Mouse (Mus musculus): ENCODE measurements around the gene Helb. TPM values are rescaled to one million over a fixed set of nuclear protein-coding genes. Genes with fewer than 3 reads are reported as not detected.
A peak's percentile ranks its signal among the peaks of the same experiment; 100 is the strongest.

Helb gene
- 4.9 and 6.2 TPM in 2 replicates for polyA plus RNA-seq (2016; fragmentation: Nextera tagmentation; extraction: Ambion mirVana)

GRCm38 (mm10) chr10:120112507-120113396 lies at the start of gene Helb:
Gene Helb, minus strand, starts transcription at chr10:120112987.
- H3K4me1 ChIP-seq = peaks cover 9% of the 10 kb centered on the region; the same call in 1 of the 2 replicates
- H3K36me3 ChIP-seq = 0 out of 2 replicates have a peak, but pooled peaks cover 3% of the 10 kb centered on the region
- peak within 1 kb of the TSS; percentile 85 for H3K4me3 ChIP-seq
- H3K27ac ChIP-seq = peak within 1 kb of the TSS; percentile 87
- DNase-seq (ENCODE audit: low spot score) = peak; percentile 96
- WGBS = under 1% methylated on average over 55 of the region's 55 CpGs
- no peaks in the 10 kb centered on the region for H3K9me3 ChIP-seq (replicated peaks)
- no peaks in the 10 kb centered on the region for H3K27me3 ChIP-seq (ENCODE audit: low read depth, poor library complexity, severe bottlenecking)

- Histone ChIP-seq H3K36me3 (no peaks in the 10 kb centered on the region), H3K4me3 (no peak overlapping the region), H3K27ac (no peak overlapping the region), H3K9me3 (replicated peaks) (no peaks in the 10 kb centered on the region), H3K4me1 (peaks cover 3% of the 10 kb centered on the region; the same call in 1 of the 2 replicates), H3K27me3 (ENCODE audit: low read depth, poor library complexity, severe bottlenecking) (no peaks in the 10 kb centered on the region)
- WGBS = 92% methylated on average over 9 of the region's 9 CpGs
- DNase-seq (ENCODE audit: low spot score) = no peak
Measured at GRCm38 (mm10) chr10:120160533-120160932, 47.7 kb upstream of the Helb start.

- DNase-seq (ENCODE audit: low spot score) = no peak
Measured at GRCm38 (mm10) chr10:120153911-120154310, 41.1 kb upstream of the Helb start.

GRCm38 (mm10) chr10:120151672-120152071 lies 38.9 kb upstream of the Helb start:
- Histone ChIP-seq H3K9me3 (replicated peaks) (no peaks in the 10 kb centered on the region; the same call in 1 of the 2 replicates), H3K27ac (no peak overlapping the region), H3K36me3 (no peaks in the 10 kb centered on the region), H3K4me3 (no peak overlapping the region), H3K4me1 (no peaks in the 10 kb centered on the region), H3K27me3 (ENCODE audit: low read depth, poor library complexity, severe bottlenecking) (no peaks in the 10 kb centered on the region)
- DNase-seq (ENCODE audit: low spot score) = no peak
- WGBS = 90% methylated on average over 7 of the region's 7 CpGs

More at GRCm38 (mm10) chr10:120153911-120154310, 41.1 kb upstream of the Helb start:
- H3K27ac ChIP-seq = no peak overlapping the region
- H3K4me1 ChIP-seq = no peaks in the 10 kb centered on the region
- no peaks in the 10 kb centered on the region; the same call in 1 of the 2 replicates for H3K9me3 ChIP-seq (replicated peaks)
- H3K4me3 ChIP-seq = no peak overlapping the region
- H3K36me3 ChIP-seq = no peaks in the 10 kb centered on the region
- WGBS = 82% methylated on average over 2 of the region's 2 CpGs
- no peaks in the 10 kb centered on the region for H3K27me3 ChIP-seq (ENCODE audit: low read depth, poor library complexity, severe bottlenecking)

- Histone ChIP-seq H3K4me3 (no peak overlapping the region), H3K36me3 (no peaks in the 10 kb centered on the region), H3K4me1 (no peaks in the 10 kb centered on the region), H3K27me3 (ENCODE audit: low read depth, poor library complexity, severe bottlenecking) (no peaks in the 10 kb centered on the region), H3K27ac (no peak overlapping the region), H3K9me3 (replicated peaks) (peaks cover 6% of the 10 kb centered on the region; the same call in 1 of the 2 replicates)
- DNase-seq (ENCODE audit: low spot score) = no peak
- 81% methylated on average over 10 of the region's 10 CpGs for WGBS
Measured at GRCm38 (mm10) chr10:120140916-120141516, 28.2 kb upstream of the Helb start.

GRCm38 (mm10) chr10:120140193-120140592 lies 27.4 kb upstream of the Helb start:
- no peak for DNase-seq (ENCODE audit: low spot score)
- Histone ChIP-seq H3K4me3 (no peak overlapping the region), H3K27me3 (ENCODE audit: low read depth, poor library complexity, severe bottlenecking) (no peaks in the 10 kb centered on the region), H3K9me3 (replicated peaks) (peaks cover 4% of the 10 kb centered on the region; the same call in 1 of the 2 replicates), H3K36me3 (no peaks in the 10 kb centered on the region), H3K4me1 (no peaks in the 10 kb centered on the region), H3K27ac (no peak overlapping the region)
- WGBS = 74% methylated on average over 4 of the region's 4 CpGs

GRCm38 (mm10) chr10:120136020-120136562 lies 23.3 kb upstream of the Helb start:
- H3K9me3 ChIP-seq (replicated peaks) = no peaks in the 10 kb centered on the region
- no peak overlapping the region for H3K4me3 ChIP-seq
- WGBS = 92% methylated on average over 12 of the region's 12 CpGs
- no peak for DNase-seq (ENCODE audit: low spot score)
- no peaks in the 10 kb centered on the region for H3K36me3 ChIP-seq
- peaks cover 18% of the 10 kb centered on the region for H3K4me1 ChIP-seq
- H3K27ac ChIP-seq = no peak overlapping the region
- no peaks in the 10 kb centered on the region for H3K27me3 ChIP-seq (ENCODE audit: low read depth, poor library complexity, severe bottlenecking)

- WGBS = 53% methylated on average over 11 of the region's 11 CpGs
- Histone ChIP-seq H3K27me3 (ENCODE audit: low read depth, poor library complexity, severe bottlenecking) (no peaks in the 10 kb centered on the region), H3K36me3 (no peaks in the 10 kb centered on the region), H3K27ac (no peak overlapping the region; the same call in 1 of the 2 replicates), H3K9me3 (replicated peaks) (no peaks in the 10 kb centered on the region), H3K4me3 (no peak overlapping the region), H3K4me1 (peaks cover 22% of the 10 kb centered on the region)
- DNase-seq (ENCODE audit: low spot score) = no peak
Measured at GRCm38 (mm10) chr10:120133697-120134096, 20.9 kb upstream of the Helb start.

- Histone ChIP-seq H3K27ac (no peak overlapping the region), H3K4me1 (peaks cover 24% of the 10 kb centered on the region), H3K27me3 (ENCODE audit: low read depth, poor library complexity, severe bottlenecking) (peaks cover 5% of the 10 kb centered on the region; the same call in 1 of the 2 replicates), H3K4me3 (no peak overlapping the region), H3K9me3 (replicated peaks) (no peaks in the 10 kb centered on the region), H3K36me3 (no peaks in the 10 kb centered on the region)
- WGBS = 66% methylated on average over 16 of the region's 16 CpGs
- peak; percentile 47 for DNase-seq (ENCODE audit: low spot score)
Measured at GRCm38 (mm10) chr10:120130621-120131020, 17.8 kb upstream of the Helb start.

GRCm38 (mm10) chr10:120128601-120129277 lies 16.0 kb upstream of the Helb start:
- WGBS = 45% methylated on average over 13 of the region's 13 CpGs
- Histone ChIP-seq H3K27ac (no peak overlapping the region), H3K27me3 (ENCODE audit: low read depth, poor library complexity, severe bottlenecking) (peaks cover 5% of the 10 kb centered on the region; the same call in 1 of the 2 replicates), H3K4me3 (no peak overlapping the region), H3K4me1 (peaks cover 12% of the 10 kb centered on the region), H3K36me3 (no peaks in the 10 kb centered on the region), H3K9me3 (replicated peaks) (no peaks in the 10 kb centered on the region)
- DNase-seq (ENCODE audit: low spot score) = no peak

GRCm38 (mm10) chr10:120125465-120125857 lies 12.7 kb upstream of the Helb start:
- 80% methylated on average over 10 of the region's 10 CpGs for WGBS
- Histone ChIP-seq H3K4me1 (peaks cover 7% of the 10 kb centered on the region), H3K9me3 (replicated peaks) (no peaks in the 10 kb centered on the region), H3K27me3 (ENCODE audit: low read depth, poor library complexity, severe bottlenecking) (peaks cover 5% of the 10 kb centered on the region; the same call in 1 of the 2 replicates), H3K36me3 (no peaks in the 10 kb centered on the region), H3K27ac (no peak overlapping the region), H3K4me3 (no peak overlapping the region)
- DNase-seq (ENCODE audit: low spot score) = no peak

GRCm38 (mm10) chr10:120124801-120125464 lies 12.1 kb upstream of the Helb start:
- Histone ChIP-seq H3K27ac (no peak overlapping the region), H3K4me1 (peaks cover 7% of the 10 kb centered on the region), H3K36me3 (no peaks in the 10 kb centered on the region), H3K27me3 (ENCODE audit: low read depth, poor library complexity, severe bottlenecking) (peaks cover 5% of the 10 kb centered on the region; the same call in 1 of the 2 replicates), H3K9me3 (replicated peaks) (no peaks in the 10 kb centered on the region), H3K4me3 (no peak overlapping the region)
- WGBS = 55% methylated on average over 7 of the region's 7 CpGs
- peak; percentile 86 for DNase-seq (ENCODE audit: low spot score)

Measured in limb, embryonic 10.5 days (tissue).